In genomic region chr12:69542376-69542775, GRCm38 (mm10) we compare ENCODE assay signal across 16 mouse cellular contexts.
"Had no signal": no experiment of that assay in that cellular context is flagged by ENCODE, and none has a peak within 500 bp of the region (broad histone marks: within the 10 kb centered on the region; RNA-seq: fewer than 3 reads in every experiment).

No protein-coding gene starts in this region.

- H3K27me3 ChIP-seq: lung, embryonic 15.5 days; midbrain, embryonic 13.5 days; midbrain, embryonic 15.5 days; neural tube, embryonic 12.5 days; stomach, embryonic 15.5 days had no signal

- H3K36me3 ChIP-seq: lung, embryonic 15.5 days; midbrain, embryonic 13.5 days; midbrain, embryonic 15.5 days; neural tube, embryonic 12.5 days; stomach, embryonic 15.5 days had no signal

- DNase-seq: liver, postnatal 0 days; lung, adult 2 months; lung, postnatal 14 days; lung, postnatal 36 days; right cerebral cortex, postnatal 14 days; thymus, adult 2 months; thymus, postnatal 25 days; thymus, postnatal 4 days had no signal

- H3K4me3 ChIP-seq: lung, embryonic 15.5 days; megakaryocyte, embryonic 14.5 days; midbrain, embryonic 13.5 days; midbrain, embryonic 15.5 days; neural tube, embryonic 12.5 days; stomach, embryonic 15.5 days had no signal

- H3K27ac ChIP-seq: lung, embryonic 15.5 days; macrophage; midbrain, embryonic 13.5 days; midbrain, embryonic 15.5 days; neural tube, embryonic 12.5 days; stomach, embryonic 15.5 days; stomach, postnatal 0 days had no signal

- H3K9me3 ChIP-seq: lung, embryonic 15.5 days; midbrain, embryonic 13.5 days; midbrain, embryonic 15.5 days; neural tube, embryonic 12.5 days; stomach, embryonic 15.5 days had no signal
